Mouse (Mus musculus): ENCODE data around the gene Rab3il1.

DNA sequence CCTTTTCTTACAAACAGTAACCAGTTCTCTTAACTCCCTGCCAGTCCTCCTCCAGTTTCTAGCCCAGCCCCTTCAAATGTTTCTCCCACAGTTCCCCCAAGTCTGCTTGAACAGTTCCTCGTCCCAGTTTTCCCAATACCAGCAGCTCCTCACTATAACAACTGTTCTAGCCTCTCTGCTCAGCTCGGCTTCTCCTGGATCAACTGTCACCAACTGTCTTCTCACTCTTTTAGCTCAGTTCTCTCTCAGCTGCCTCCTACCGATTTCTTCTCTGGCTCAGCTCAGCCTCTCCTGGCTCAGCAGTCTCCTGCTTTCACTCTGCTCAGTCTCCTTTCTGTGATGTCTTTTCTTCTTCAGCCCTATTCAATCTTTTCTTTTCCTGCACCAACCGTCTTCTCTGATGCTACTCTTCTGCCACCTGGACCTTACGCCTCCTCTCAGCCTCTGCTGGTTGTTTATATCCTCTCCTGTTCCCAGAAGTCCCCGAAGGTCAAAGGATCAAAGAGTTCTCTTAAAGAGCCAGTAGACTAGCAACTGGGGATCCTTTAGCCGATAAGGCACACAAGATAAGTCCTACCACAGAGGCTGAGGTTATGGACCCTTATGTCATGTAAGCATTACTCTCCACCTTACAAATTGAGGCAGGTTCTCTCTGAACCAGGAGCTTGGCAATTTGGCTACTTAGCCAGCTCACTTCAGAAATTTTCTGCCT is 37.1 kb upstream of the Rab3il1 start:
- TF ChIP-seq CTCF (IDR thresholded peaks at IDR 0.05; ENCODE audit: low read depth, low read length): no peak
- TF ChIP-seq POLR2A (IDR thresholded peaks at IDR 0.05; ENCODE audit: insufficient read depth, low read length): no peak

Data from ES-Bruce4 (cell line).